Mouse (Mus musculus) embryonic stem cell, embryonic (primary cell): ENCODE measurements around the gene Klrk1.
"Not testable (repeated sequence)": the region's sequence is repeated elsewhere in the genome, so short reads cannot be mapped to it uniquely, and the experiment has no call there.

Source experiments
- CTCF ChIA-PET, 4 experiments: fragments of 300-600 bp in 2 of 4; fragments of 350-600 bp in 2 of 4; sonication (Branson Sonifier 250); formaldehyde crosslinking; loops; one replicate each; lab custom pipeline; 2022; ENCODE audit warnings: inconsistent platforms in 2 of 4; lab: Charles Lee
- POLR2A ChIA-PET, 4 experiments: fragments of 300-600 bp in 2 of 4; fragments of 350-600 bp in 2 of 4; sonication (Branson Sonifier 250); formaldehyde crosslinking; loops; one replicate each; lab custom pipeline; 2022; ENCODE audit warnings: antibody characterized with exemption in 4 of 4, inconsistent platforms in 1 of 4; lab: Charles Lee

The Klrk1 gene

DNA sequence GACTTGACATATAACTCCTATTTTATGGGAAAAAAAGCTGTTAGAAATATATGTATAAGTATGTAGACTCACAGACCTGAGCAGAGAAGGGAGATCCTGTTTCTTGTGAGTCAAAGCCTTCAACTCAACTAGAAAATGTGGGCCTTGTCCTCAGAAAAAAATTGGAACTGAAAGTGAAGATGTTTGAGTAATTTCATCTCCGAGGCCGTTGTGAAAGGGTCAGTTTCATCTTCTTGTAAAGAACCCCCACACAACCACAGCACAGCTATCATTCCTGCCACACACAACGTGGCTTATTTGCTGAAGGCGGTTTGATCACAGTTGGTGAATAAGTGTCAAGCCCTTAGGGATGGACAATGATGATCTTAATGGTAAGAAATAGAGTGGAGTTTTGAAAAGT is at the start of gene Klrk1:
Gene Klrk1 (minus strand): TSS at position 130 of the 400 bp plus-strand sequence.
- ChIA-PET POLR2A (no interaction called here), CTCF (no interaction called here)

DNA sequence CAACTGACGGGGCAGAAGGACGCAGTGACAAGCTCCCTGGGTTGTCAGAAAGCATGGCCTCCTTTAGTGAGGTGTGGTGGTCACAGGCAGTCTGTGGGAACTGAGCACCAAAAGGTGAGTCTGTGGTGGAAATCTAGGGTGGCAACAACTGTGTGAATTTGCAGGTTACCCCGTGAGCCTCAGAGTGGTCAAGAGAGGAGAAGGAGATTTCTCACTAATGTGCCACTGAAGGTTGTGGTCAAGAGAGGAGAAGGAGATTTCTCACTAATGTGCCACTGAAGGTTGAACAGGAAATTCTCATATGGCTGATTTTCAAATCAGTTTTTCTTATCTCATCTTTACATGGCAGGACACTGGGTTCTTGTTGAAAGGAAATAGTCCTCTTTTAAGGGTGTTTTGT is 37.6 kb upstream of the Klrk1 start:
- CTCF ChIA-PET, POLR2A ChIA-PET: not testable (repeated sequence)

DNA sequence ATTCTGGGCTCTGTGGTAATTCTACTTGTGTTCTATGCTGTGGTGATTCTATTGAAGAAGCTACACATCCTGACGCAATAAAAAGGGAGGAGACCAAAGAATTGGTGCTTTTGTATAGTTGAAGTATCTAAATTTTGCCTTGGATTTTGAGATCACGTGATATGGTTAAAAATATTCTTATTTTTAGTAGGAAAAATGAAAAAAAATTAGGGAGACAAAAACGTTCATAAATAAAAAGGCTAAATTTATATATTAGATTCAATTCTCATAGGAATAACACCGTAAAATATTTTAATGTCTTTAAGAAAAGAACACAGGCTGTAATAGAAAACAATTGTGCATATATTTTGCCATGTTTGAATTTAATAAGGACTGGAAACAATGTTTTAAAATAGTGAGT is 36.9 kb upstream of the Klrk1 start, which contains the start of gene Klrc2:
Gene Klrc2 (minus strand): TSS at position 101 of the 400 bp plus-strand sequence.
- CTCF ChIA-PET: not testable (repeated sequence)

DNA sequence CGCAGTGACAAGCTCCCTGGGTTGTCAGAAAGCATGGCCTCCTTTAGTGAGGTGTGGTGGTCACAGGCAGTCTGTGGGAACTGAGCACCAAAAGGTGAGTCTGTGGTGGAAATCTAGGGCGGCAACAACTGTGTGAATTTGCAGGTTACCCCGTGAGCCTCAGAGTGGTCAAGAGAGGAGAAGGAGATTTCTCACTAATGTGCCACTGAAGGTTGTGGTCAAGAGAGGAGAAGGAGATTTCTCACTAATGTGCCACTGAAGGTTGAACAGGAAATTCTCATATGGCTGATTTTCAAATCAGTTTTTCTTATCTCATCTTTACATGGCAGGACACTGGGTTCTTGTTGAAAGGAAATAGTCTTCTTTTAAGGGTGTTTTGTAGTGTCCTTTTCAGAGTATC is 20.4 kb upstream of the Klrk1 start:
- POLR2A ChIA-PET: not testable (repeated sequence)

More for the DNA sequence above, 36.9 kb upstream of the Klrk1 start, which contains the start of gene Klrc2:
- POLR2A ChIA-PET: not testable (repeated sequence)

DNA sequence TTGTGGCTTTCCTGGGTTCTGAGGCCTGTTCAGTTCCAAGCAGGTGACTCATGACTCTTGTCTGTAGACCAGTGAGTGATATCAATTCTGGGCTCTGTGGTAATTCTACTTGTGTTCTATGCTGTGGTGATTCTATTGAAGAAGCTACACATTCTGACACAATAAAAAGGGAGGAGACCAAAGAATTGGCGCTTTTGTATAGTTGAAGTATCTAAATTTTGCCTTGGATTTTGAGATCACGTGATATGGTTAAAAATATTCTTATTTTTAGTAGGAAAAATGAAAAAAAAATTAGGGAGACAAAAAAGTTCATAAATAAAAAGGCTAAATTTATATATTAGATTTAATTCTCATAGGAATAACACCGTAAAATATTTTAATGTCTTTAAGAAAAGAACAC is 19.6 kb upstream of the Klrk1 start, which contains the start of gene Klrc3:
Gene Klrc3 (minus strand): TSS at position 101 of the 400 bp plus-strand sequence.
- CTCF ChIA-PET, POLR2A ChIA-PET: not testable (repeated sequence)

More for the DNA sequence above, 20.4 kb upstream of the Klrk1 start:
- CTCF ChIA-PET: not testable (repeated sequence)

DNA sequence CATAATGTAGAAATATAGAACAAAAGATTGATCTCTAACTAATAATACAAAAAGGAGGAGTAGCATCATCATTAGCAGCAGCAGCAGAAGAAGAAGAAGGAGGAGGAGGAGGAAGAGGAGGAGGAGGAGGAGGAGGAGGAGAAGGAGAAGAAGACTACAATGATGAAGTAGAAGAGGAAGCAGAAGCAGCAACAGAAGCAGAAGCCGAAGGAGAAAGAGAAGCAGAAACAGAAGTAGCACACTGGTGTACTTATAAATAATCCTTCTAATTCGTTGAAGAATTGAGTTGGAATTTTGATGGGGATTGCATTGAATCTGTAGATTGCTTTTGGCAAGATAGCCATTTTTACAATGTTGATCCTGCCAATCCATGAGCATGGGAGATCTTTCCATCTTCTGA is 7.4 kb upstream of the Klrk1 start:
- CTCF ChIA-PET, POLR2A ChIA-PET: not testable (repeated sequence)

DNA sequence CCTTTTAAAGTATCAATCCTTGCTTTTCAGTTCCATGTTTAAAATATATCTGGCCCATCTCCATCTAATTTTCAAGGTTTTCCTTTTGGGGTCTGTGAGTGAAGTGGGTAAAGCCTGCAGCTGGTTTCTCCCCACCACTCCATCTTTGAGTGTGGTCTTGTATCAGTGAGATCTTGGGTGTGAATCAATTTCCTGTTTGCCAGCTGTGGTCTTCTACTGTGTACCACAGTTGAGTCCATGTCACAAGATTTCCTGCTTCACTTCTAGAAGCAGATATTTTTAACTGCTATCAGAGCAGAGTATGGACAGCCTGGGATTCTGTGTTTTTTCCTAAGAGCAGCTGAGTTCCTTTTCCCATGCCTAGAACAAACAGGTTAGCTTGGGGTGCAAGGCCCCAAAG is 15.3 kb downstream of the Klrk1 start:
- ChIA-PET CTCF (no interaction called here), POLR2A (no interaction called here)

DNA sequence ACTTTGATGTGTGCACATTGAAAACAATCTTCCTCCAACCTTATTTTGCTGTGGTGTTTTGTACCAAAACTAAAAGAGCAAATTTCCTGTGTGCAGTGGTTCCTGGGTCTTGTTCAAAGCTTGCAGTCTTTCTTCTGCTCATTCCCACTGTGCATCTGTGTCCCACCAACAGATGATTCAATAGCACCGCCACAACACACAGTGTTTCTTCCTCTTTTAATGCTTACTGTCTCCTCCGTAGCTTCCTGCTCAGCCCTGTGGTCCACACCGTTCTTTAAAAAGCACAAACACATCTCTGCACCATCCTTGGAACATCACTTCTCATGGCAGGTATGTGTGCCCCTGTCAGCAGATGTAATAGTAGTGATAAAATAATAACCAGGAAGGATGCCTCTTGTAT is 32.2 kb downstream of the Klrk1 start, which contains the start of gene Klrd1:
Gene Klrd1 (plus strand): TSS at position 275 of the 400 bp plus-strand sequence.
- ChIA-PET POLR2A (no interaction called here), CTCF (no interaction called here)

DNA sequence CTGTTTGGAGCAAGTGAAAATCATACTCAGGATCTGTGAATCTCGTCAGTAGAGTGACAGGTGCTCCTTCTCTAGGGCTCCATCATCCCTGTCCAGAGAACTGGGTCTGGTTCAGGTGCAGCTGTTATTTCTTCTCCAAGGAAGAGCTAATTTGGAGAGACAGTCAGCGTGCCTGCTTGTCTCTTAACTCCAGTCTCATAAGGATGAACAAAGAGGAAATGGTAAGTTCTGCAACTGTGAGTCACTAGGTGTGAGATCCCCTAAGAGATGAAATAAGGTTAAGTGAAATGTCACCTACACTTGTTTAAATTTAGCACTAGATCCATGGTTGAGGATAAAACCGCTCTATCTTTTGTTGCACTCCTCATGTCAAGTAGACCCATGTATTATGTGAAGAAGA is 40.6 kb downstream of the Klrk1 start:
- ChIA-PET POLR2A (no interaction called here), CTCF (no interaction called here)

DNA sequence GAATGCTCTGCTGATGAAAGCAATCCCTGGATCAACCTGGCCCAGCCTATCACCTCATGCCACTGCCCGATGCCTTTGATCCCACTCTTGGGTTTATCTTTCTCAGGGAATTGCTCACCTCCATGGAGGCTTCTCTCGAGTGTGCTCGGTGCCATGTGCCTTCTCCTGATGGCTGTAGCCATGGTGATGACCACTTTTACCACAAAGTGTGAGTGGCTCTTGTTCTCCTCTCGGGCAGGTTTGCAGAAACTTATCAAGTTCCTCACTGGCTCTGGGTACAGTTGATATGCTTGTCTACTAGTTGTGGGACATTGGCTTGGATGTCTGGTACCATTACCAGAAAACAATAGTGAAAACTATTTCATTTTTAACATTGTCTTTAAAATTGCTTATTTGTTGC is 41.8 kb downstream of the Klrk1 start:
- ChIA-PET CTCF (no interaction called here), POLR2A (no interaction called here)

DNA sequence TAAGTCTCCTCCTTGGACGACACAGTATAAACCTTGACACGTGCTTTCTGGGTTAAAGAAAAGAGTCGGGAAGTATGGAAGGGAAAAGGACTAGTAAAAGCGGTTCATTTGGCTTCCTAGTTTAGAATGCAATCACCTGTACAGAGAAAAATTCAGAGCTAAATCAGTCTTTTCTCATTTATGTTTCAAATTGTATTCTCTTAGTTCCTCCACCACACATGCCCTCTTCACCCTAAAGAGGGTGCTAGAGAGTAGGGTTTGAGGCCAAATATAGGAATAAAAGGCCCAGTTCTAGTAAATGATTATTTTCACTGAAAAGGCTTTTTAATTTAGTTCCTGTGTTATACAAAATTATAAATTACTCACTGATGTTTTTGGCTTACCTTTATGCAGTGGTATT is 42.4 kb downstream of the Klrk1 start:
- CTCF ChIA-PET: no interaction called here
- POLR2A ChIA-PET: no interaction called here

DNA sequence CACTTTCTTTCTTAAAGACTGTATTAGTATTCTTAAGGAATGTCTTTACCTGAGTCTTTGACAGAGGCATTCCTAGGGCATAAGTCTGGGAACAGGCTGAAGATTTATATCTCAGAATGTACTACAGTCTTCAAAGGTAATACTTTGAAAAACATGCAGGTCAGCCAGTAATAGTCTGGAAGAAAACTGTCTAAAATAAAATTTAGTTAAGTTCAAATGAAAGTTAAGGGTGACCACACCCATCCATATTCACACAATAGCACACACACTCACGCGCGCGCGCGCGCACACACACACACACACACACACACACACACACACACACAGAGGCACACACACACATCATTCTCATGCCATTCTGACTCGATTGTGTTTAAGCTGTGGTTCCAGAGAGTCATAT is 46.1 kb downstream of the Klrk1 start, which contains the start of gene Klre1:
Gene Klre1 (plus strand): TSS at position 301 of the 400 bp plus-strand sequence.
- ChIA-PET CTCF (interaction anchor here in 1 of 4 experiments (0.7 kb wide), 1 partner anchor 27 kb away, joined by 3 read pairs; no protein-coding TSS in a partner anchor), POLR2A (no interaction called here)

DNA sequence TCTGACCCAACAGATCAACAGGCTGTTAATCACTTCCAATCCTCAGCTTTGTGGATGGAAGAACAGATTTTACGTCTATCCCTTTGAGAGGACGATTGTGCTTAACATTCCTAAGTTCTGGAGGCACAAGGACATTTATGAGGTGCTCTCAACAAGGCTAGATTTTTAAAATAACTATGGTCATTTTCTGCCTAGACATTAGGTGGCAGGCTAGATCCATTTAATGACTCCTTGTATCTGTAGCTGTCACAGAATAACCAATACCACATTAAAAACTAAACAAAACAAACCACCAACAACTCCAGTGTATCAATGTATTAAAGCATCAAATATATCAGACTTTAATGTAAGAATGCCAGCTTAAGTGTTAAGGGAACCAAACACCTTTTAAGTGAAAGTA is 48.3 kb downstream of the Klrk1 start:
- POLR2A ChIA-PET: no interaction called here
- CTCF ChIA-PET: interaction anchor here in 2 of 4 experiments (0.6 kb wide), 2 partner anchors 594 to 1564 kb away, joined by 3 to 7 read pairs; no protein-coding TSS in a partner anchor

DNA sequence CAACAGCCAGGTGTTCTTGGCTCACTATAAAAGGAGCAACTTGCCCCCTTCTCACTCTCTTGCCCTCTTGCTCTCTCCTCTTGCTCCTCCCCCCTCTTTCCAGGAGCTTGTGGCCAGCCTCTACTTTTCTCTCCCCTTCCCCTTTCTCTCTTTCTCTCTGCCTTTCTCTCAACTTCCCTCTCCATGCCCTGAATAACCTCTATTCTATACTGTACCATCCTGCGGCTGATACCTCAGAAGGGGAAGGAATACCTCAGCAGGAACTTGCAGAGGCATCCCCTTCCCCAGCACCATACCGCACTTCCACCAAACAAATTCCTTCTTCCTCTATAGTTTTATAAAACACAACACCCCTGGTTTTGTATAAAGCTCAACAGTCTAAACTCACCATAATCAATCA is 58.4 kb downstream of the Klrk1 start:
- ChIA-PET CTCF (no interaction called here), POLR2A (interaction anchor here in 1 of 4 experiments (2.2 kb wide), 1 partner anchor 32 kb away, joined by 4 read pairs; the partner anchor contains the start of gene Gabarapl1)
